Mouse (Mus musculus): Measurements from ENCODE around the gene Trabd2b. TPM values are rescaled to one million over a fixed set of nuclear protein-coding genes. Genes with fewer than 3 reads are reported as not detected.
A peak's percentile ranks its signal among the peaks of the same experiment; 100 is the strongest.

The Trabd2b gene
- polyA plus RNA-seq, 1 experiment: 6.7 TPM

DNA sequence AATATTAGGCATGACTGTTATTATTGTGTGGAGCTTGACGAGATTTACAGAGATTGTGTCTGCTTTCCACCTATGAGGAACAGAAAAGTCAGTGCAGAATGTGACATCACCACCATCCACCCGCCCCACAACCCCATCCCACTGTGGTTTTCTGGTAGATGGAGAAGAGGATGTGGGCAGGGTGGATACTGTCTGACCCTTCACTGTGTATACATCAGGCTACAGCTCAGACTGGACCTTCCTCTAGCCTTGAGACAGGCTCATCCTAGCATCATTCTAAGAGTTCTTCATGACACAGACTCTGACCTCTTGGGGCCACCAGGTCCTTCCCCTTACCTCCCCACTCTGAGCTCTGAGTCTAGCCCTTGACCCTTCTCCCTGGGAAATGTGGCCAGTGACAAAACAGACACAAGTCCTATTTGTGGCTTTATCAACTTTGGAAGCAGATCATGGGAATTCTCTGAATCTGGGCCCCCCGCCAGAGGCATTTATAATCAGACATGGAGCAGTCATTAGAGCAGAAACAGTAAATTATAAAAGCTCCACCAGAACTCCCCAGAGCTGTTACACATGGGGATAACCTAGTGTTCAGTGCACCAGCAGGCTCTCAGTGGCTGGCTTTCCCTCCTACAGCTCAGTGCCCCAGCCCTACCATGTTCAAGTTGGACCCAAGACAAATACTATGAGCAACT, 48.1 kb downstream of the Trabd2b start:
- no peak for DNase-seq
- 58% methylated on average over 3 of the region's 3 CpGs for WGBS
- H3K4me3 ChIP-seq (replicated peaks; ENCODE audit: extremely low read depth, low read depth, low read length): no peak overlapping the region
- no peaks in the 10 kb centered on the region for H3K4me1 ChIP-seq (ENCODE audit: control insufficient read depth, insufficient read depth, low read length)
- TF ChIP-seq POLR2A (IDR thresholded peaks at IDR 0.05; ENCODE audit: borderline replicate concordance, extremely low read depth, low read depth, low read length): no peak
- TF ChIP-seq CTCF (IDR thresholded peaks at IDR 0.05; ENCODE audit: insufficient read depth, low read length): no peak

DNA sequence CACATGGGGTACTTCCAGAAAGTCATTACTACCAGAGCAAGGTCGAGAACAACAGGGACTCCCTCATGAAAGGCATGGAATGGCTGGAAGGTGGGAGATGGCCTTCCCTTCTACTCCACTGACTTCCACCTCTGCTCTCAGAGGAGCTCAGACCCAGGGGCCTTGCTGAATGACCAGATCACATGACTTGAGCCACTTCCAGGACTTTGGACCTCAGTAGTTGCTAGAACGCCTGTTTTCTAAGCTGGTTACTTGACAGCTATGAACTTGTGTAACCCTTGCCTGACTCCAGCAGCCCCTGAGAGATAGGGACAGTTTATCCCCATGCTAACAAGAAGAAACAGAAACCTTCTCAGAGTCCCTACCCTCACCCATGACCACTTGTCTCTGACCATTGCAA, 50.6 kb downstream of the Trabd2b start:
- 73% methylated on average over 2 of the region's 2 CpGs for WGBS
- H3K4me3 ChIP-seq (replicated peaks; ENCODE audit: extremely low read depth, low read depth, low read length): no peak overlapping the region
- TF ChIP-seq POLR2A (IDR thresholded peaks at IDR 0.05; ENCODE audit: borderline replicate concordance, extremely low read depth, low read depth, low read length) (no peak), CTCF (IDR thresholded peaks at IDR 0.05; ENCODE audit: insufficient read depth, low read length) (no peak)
- no peaks in the 10 kb centered on the region for H3K4me1 ChIP-seq (ENCODE audit: control insufficient read depth, insufficient read depth, low read length)
- no peak for DNase-seq

DNA sequence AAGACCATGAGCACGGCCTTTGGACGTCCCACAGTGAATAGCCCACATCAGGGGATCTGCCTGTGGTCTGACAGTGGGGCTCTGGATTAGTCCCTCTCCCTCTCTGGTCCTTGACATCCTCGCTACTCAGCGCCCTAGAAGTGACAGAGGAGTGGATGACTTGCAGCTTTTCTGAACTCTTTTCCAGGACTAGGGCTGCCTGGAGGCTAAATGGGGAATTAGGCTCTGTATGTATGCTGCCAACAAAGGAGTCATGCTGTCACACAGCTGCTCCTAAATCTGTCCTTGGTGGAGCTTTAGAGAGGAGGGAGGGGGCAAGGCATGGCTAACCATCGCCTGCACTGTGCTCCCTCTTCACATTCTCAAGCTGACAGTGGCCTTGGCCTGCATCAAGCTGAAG, 53.1 kb downstream of the Trabd2b start:
- Histone ChIP-seq H3K4me3 (replicated peaks; ENCODE audit: extremely low read depth, low read depth, low read length) (no peak overlapping the region), H3K4me1 (ENCODE audit: control insufficient read depth, insufficient read depth, low read length) (no peaks in the 10 kb centered on the region)
- TF ChIP-seq POLR2A (IDR thresholded peaks at IDR 0.05; ENCODE audit: borderline replicate concordance, extremely low read depth, low read depth, low read length): no peak
- no peak for TF ChIP-seq CTCF (IDR thresholded peaks at IDR 0.05; ENCODE audit: insufficient read depth, low read length)
- no peak for DNase-seq
- 70% methylated on average over 5 of the region's 5 CpGs for WGBS

DNA sequence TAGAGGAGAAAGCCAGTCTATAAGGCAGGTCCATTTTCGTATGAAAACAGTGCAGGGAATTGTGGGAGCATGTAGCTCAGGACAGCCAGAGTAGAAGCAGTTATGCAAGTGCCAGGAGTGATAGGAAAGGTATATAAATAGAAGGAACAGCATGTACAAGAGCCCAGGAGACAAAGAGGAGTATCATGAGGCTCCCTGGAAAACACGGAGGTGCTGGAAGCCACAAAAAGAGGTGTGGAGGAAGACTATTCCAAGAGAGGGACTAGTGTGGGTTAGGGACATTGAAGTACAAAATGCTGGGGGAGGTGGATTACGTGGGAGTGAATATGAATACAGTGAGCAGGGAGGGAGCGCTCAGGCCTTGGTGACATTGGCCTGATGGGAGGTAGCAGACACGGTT, 53.9 kb downstream of the Trabd2b start:
- WGBS: 75% methylated on average over 5 of the region's 5 CpGs
- H3K4me1 ChIP-seq (ENCODE audit: control insufficient read depth, insufficient read depth, low read length): no peaks in the 10 kb centered on the region
- TF ChIP-seq POLR2A (IDR thresholded peaks at IDR 0.05; ENCODE audit: borderline replicate concordance, extremely low read depth, low read depth, low read length) (no peak), CTCF (IDR thresholded peaks at IDR 0.05; ENCODE audit: insufficient read depth, low read length) (no peak)
- no peak for DNase-seq
- H3K4me3 ChIP-seq (replicated peaks; ENCODE audit: extremely low read depth, low read depth, low read length): no peak overlapping the region

- WGBS: 84% methylated on average over 5 of the region's 5 CpGs
- TF ChIP-seq POLR2A (IDR thresholded peaks at IDR 0.05; ENCODE audit: borderline replicate concordance, extremely low read depth, low read depth, low read length): no peak
- DNase-seq: no peak
Observed at GRCm38 (mm10) chr4:114461093-114461492, 54.6 kb downstream of the Trabd2b start.

GRCm38 (mm10) chr4:114465641-114466040, 59.1 kb downstream of the Trabd2b start:
- TF ChIP-seq POLR2A (IDR thresholded peaks at IDR 0.05; ENCODE audit: borderline replicate concordance, extremely low read depth, low read depth, low read length): no peak
- TF ChIP-seq CTCF (IDR thresholded peaks at IDR 0.05; ENCODE audit: insufficient read depth, low read length): no peak
- H3K4me3 ChIP-seq (replicated peaks; ENCODE audit: extremely low read depth, low read depth, low read length): no peak overlapping the region
- WGBS: 39% methylated on average over 2 of the region's 2 CpGs
- H3K4me1 ChIP-seq (ENCODE audit: control insufficient read depth, insufficient read depth, low read length): peaks cover 2% of the 10 kb centered on the region; the same call in 1 of the 2 replicates
- no peak for DNase-seq

More at GRCm38 (mm10) chr4:114461093-114461492, 54.6 kb downstream of the Trabd2b start:
- Histone ChIP-seq H3K4me1 (ENCODE audit: control insufficient read depth, insufficient read depth, low read length) (no peaks in the 10 kb centered on the region), H3K4me3 (replicated peaks; ENCODE audit: extremely low read depth, low read depth, low read length) (no peak overlapping the region)

- DNase-seq: no peak
- 25% methylated on average over 6 of the region's 6 CpGs for WGBS
- peaks cover 2% of the 10 kb centered on the region; the same call in 1 of the 2 replicates for H3K4me1 ChIP-seq (ENCODE audit: control insufficient read depth, insufficient read depth, low read length)
- no peak overlapping the region for H3K4me3 ChIP-seq (replicated peaks; ENCODE audit: extremely low read depth, low read depth, low read length)
- TF ChIP-seq POLR2A (IDR thresholded peaks at IDR 0.05; ENCODE audit: borderline replicate concordance, extremely low read depth, low read depth, low read length): no peak
- TF ChIP-seq CTCF (IDR thresholded peaks at IDR 0.05; ENCODE audit: insufficient read depth, low read length): no peak
Observed at GRCm38 (mm10) chr4:114467371-114468094, 61.0 kb downstream of the Trabd2b start.

GRCm38 (mm10) chr4:114468095-114468429, 61.5 kb downstream of the Trabd2b start:
- no peak for TF ChIP-seq CTCF (IDR thresholded peaks at IDR 0.05; ENCODE audit: insufficient read depth, low read length)
- no peak for TF ChIP-seq POLR2A (IDR thresholded peaks at IDR 0.05; ENCODE audit: borderline replicate concordance, extremely low read depth, low read depth, low read length)
- WGBS: 24% methylated on average over 7 of the region's 7 CpGs
- H3K4me1 ChIP-seq (ENCODE audit: control insufficient read depth, insufficient read depth, low read length): peaks cover 2% of the 10 kb centered on the region; the same call in 1 of the 2 replicates
- H3K4me3 ChIP-seq (replicated peaks; ENCODE audit: extremely low read depth, low read depth, low read length): no peak overlapping the region
- no peak for DNase-seq

DNA sequence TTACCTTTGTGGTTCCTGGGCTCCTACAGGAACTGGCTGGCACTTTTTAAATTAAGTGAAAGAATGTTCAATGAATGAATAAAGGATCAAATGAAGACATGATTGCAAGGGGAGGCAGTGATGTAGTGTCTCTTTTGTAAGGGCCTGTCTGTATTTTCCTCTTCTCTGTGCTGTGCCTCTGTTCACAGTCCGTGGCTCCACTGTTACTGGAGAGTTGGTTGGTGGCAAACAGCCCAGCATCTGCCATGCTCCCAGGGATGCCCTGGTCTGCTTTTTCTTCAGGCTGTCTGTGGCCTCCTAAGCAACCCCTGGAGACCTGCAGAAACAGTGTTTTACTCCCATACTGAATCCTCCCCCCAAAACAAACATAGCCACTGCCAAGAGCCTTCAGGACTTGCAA, 63.4 kb downstream of the Trabd2b start:
- H3K4me3 ChIP-seq (replicated peaks; ENCODE audit: extremely low read depth, low read depth, low read length): no peak overlapping the region
- TF ChIP-seq POLR2A (IDR thresholded peaks at IDR 0.05; ENCODE audit: borderline replicate concordance, extremely low read depth, low read depth, low read length) (no peak), CTCF (IDR thresholded peaks at IDR 0.05; ENCODE audit: insufficient read depth, low read length) (no peak)
- 46% methylated on average over 1 of the region's 1 CpGs for WGBS

DNA sequence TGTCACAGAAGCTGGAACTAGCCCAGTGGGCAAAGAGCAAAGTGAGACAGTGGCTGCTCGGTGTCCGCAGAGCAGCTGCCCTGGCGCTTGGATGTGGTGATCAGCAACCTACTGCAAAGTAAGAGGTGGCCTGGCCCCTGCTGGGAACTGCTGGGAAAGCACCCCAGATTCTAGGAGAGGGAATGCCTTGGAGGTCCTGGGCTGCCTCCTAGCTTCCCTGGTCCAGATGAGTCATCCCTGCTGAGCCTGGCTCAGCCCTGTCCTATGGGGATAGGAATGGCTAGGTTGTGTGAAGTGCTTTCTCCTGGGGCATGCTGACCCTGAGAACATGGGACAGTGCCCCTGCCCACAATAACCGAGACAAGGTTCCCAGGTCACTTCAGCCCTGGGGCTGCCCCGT, 65.6 kb downstream of the Trabd2b start:
- WGBS: 68% methylated on average over 5 of the region's 5 CpGs
- Histone ChIP-seq H3K4me1 (ENCODE audit: control insufficient read depth, insufficient read depth, low read length) (peaks cover 2% of the 10 kb centered on the region; the same call in 1 of the 2 replicates), H3K4me3 (replicated peaks; ENCODE audit: extremely low read depth, low read depth, low read length) (no peak overlapping the region)
- no peak for TF ChIP-seq POLR2A (IDR thresholded peaks at IDR 0.05; ENCODE audit: borderline replicate concordance, extremely low read depth, low read depth, low read length)
- TF ChIP-seq CTCF (IDR thresholded peaks at IDR 0.05; ENCODE audit: insufficient read depth, low read length): no peak
- DNase-seq: peak; percentile 12

More for the DNA sequence above, 63.4 kb downstream of the Trabd2b start:
- DNase-seq: no peak
- H3K4me1 ChIP-seq (ENCODE audit: control insufficient read depth, insufficient read depth, low read length): peaks cover 2% of the 10 kb centered on the region; the same call in 1 of the 2 replicates
